Mouse (Mus musculus): Measurements from ENCODE around the gene Fpr3. TPM values are rescaled to one million over a fixed set of nuclear protein-coding genes. Genes with fewer than 3 reads are reported as not detected.

Gene Fpr3
- polyA plus RNA-seq, 1 experiment from 2014 or later = not detected

Other genes with a start within 250 kb of the Fpr3 start
- gene Vmn2r90, start 184.1 kb upstream of the Fpr3 start, polyA plus RNA-seq (2016; fragmentation: Nextera tagmentation; extraction: Ambion mirVana) = not detected in 2 replicates
- gene Spaca6, start 60.7 kb upstream of the Fpr3 start, polyA plus RNA-seq (2016; fragmentation: Nextera tagmentation; extraction: Ambion mirVana) = 5.6 and 6.4 TPM in 2 replicates
- 0.13 and 0.14 TPM in 2 replicates for gene Has1, start 32.6 kb upstream of the Fpr3 start, polyA plus RNA-seq (2016; fragmentation: Nextera tagmentation; extraction: Ambion mirVana)
- gene Fpr1, start 3.9 kb upstream of the Fpr3 start, polyA plus RNA-seq (2016; fragmentation: Nextera tagmentation; extraction: Ambion mirVana) = 0.61 and 0.92 TPM in 2 replicates
- 0.25 and 0.32 TPM in 2 replicates for gene Fpr2, start within 50 bp of the Fpr3 start, polyA plus RNA-seq (2016; fragmentation: Nextera tagmentation; extraction: Ambion mirVana)
- gene Fpr-rs4, start 133.9 kb downstream of the Fpr3 start, polyA plus RNA-seq (2016; fragmentation: Nextera tagmentation; extraction: Ambion mirVana) = not detected in 2 replicates
- gene Vmn2r124, start 161.6 kb downstream of the Fpr3 start, polyA plus RNA-seq (2016; fragmentation: Nextera tagmentation; extraction: Ambion mirVana) = not detected in 2 replicates
- gene Vmn2r91, start 197.2 kb downstream of the Fpr3 start, polyA plus RNA-seq (2016; fragmentation: Nextera tagmentation; extraction: Ambion mirVana) = not detected in 2 replicates

All from liver, embryonic 12.5 days (tissue).